Mouse (Mus musculus): ENCODE data around the gene Rcor1.

DNA sequence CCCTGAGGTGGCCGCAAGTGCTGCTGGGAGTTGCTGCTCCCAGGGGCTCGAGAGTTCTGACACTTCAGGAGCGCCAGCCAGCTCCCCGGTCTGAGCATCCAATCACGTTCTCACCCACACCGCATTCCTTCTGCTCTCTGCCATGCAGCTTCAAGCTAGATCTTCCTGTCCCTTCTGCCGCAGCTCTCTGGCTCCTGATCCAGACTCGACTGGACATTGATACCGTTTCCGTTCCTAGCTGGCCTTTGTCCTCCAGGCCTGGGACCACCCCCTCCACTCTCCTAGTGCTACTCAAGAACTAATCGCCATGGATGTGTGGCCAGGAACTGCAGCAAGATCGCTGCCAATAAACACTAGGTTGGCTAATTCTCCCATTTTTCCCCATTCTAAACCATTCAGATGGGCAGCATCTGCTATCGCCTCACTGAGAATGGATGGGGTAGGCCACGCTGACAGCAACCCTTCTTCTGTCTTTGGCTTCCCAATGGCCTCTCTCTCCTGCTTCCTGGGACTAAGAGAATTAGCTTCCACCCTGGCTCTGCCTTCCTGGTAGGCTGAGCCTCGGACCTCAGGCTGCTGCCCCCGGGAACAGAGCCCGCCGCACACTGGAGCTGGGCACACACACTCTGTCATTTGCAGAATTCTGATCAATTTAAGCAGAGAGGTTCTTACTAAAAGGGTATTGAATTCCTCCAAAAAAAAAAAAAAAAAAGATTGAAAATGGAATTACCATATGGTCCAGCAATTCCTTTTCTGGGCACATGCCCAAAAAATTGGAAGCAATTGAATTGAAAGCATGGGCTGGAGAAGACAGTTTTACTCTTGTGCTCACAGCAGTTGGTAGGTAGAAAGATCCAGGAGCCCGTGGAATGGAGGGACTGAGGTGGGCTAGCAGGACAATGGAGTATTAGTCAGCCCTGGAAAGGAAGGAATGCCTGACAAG is 95.9 kb downstream of the Rcor1 start:
- TF ChIP-seq POLR2A (IDR thresholded peaks at IDR 0.05; ENCODE audit: borderline replicate concordance, control insufficient read depth, low read depth, low read length) = no peak
- TF ChIP-seq CTCF (IDR thresholded peaks at IDR 0.05; ENCODE audit: control insufficient read depth, insufficient read depth, low read length) = no peak

Data from bone marrow, adult 2 months (tissue).